In the genomic region with DNA sequence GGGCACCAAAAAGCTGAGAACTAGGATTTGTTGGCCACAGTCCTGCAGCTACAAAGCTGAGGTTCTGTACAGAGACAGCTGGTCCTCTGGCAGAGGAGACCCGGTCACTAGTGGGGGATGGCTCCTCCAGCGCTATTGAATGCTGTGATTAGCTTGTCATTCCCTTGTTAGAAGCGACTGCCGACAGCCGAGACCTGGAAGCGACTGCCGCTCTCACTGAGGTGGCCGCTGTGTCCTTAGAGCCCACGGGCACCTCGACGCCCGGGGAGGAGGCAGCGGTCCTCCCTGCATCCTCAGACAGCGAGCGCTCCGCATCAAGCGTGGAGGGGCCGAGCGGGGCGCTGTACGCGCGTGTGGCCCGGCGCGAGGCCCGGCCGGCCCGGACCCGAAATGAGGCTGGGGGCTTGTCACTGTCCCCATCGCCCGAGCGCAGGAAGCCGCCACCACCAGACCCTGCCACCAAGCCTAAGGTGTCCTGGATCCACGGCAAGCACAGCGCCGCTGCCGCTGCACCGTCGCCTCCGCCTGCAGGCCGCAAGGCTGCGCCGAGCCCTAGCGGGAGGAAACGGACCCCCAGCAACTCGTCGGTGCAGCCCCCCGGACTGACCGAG, we compare ENCODE assay signal across 8 mouse cellular contexts. TPM values are rescaled to one million over a fixed set of nuclear protein-coding genes. Genes with fewer than 3 reads are reported as not detected.
DNase-seq lines count a peak whose midpoint lies in the region; ATAC-seq and TF ChIP-seq lines count a peak whose summit lies in the region.

No protein-coding gene starts in this region.

- H3K36me3 ChIP-seq in forebrain, embryonic 12.5 days (replicated peaks): no peaks in the 10 kb centered on the region
- H3K36me3 ChIP-seq in limb, embryonic 10.5 days: peaks cover 62% of the 10 kb centered on the region
- no peaks in the 10 kb centered on the region for H3K36me3 ChIP-seq in neural tube, embryonic 12.5 days

- ATAC-seq in forebrain, embryonic 12.5 days (ENCODE audit: low FRiP score): peak; percentile 44
- ATAC-seq in neural tube, embryonic 12.5 days (ENCODE audit: low FRiP score, low read depth): peak; percentile 20

- peak overlapping the region; percentile 75 for H3K27ac ChIP-seq in forebrain, embryonic 12.5 days
- H3K27ac ChIP-seq in limb, embryonic 10.5 days: peak overlapping the region; percentile 92
- peak overlapping the region; percentile 47; the same call in 1 of the 2 replicates for H3K27ac ChIP-seq in neural tube, embryonic 12.5 days

- peaks cover 87% of the 10 kb centered on the region for H3K27me3 ChIP-seq in forebrain, embryonic 12.5 days
- H3K27me3 ChIP-seq in limb, embryonic 10.5 days (ENCODE audit: low read depth, poor library complexity, severe bottlenecking): peaks cover 54% of the 10 kb centered on the region
- peaks cover 72% of the 10 kb centered on the region for H3K27me3 ChIP-seq in neural tube, embryonic 12.5 days (replicated peaks)

- H3K4me2 ChIP-seq in forebrain, embryonic 12.5 days: peak overlapping the region; percentile 99
- H3K4me2 ChIP-seq in neural tube, embryonic 12.5 days (replicated peaks): peak overlapping the region; percentile 97

- TF ChIP-seq CTCF in brain, embryonic 14.5 days (IDR thresholded peaks at IDR 0.05; ENCODE audit: borderline replicate concordance, extremely low read depth, insufficient read depth, insufficient read length): no peak

- H3K9ac ChIP-seq in forebrain, embryonic 12.5 days: peak overlapping the region; percentile 89
- peak overlapping the region; percentile 88 for H3K9ac ChIP-seq in neural tube, embryonic 12.5 days

- DNase-seq in left cerebral cortex, postnatal 25 days (ENCODE audit: low spot score in 2 of 2): peak; percentile 28 to 57
- DNase-seq in left cerebral cortex, adult 18-20 months (ENCODE audit: low spot score in 2 of 2): no peak
- DNase-seq in brain, embryonic 14.5 days (ENCODE audit: low read depth): peak; percentile 64
- DNase-seq in limb, embryonic 10.5 days (ENCODE audit: low spot score): peak; percentile 74
- no peak for DNase-seq in urinary bladder, postnatal 36 days (ENCODE audit: low spot score in 2 of 2)
- DNase-seq in adrenal gland, postnatal 10 days: no peak

- peaks cover 63% of the 10 kb centered on the region for H3K4me1 ChIP-seq in forebrain, embryonic 12.5 days
- peaks cover 91% of the 10 kb centered on the region for H3K4me1 ChIP-seq in limb, embryonic 10.5 days
- H3K4me1 ChIP-seq in neural tube, embryonic 12.5 days: peaks cover 61% of the 10 kb centered on the region

- intact Hi-C loops in left cerebral cortex, postnatal 25 days (cut with DNase I): no loop called here

- no peaks in the 10 kb centered on the region for H3K9me3 ChIP-seq in forebrain, embryonic 12.5 days
- H3K9me3 ChIP-seq in limb, embryonic 10.5 days (replicated peaks): no peaks in the 10 kb centered on the region
- no peaks in the 10 kb centered on the region for H3K9me3 ChIP-seq in neural tube, embryonic 12.5 days

- WGBS in forebrain, embryonic 12.5 days: under 1% methylated on average over 50 of the region's 50 CpGs
- 2% methylated on average over 50 of the region's 50 CpGs for WGBS in limb, embryonic 10.5 days
- 4% methylated on average over 50 of the region's 50 CpGs for whole genome bisulfite sequencing in neural tube, embryonic 12.5 days

- TF ChIP-seq POLR2A in brain, embryonic 14.5 days (IDR thresholded peaks at IDR 0.05; ENCODE audit: borderline replicate concordance, extremely low read depth, insufficient read depth, insufficient read length, poor library complexity, severe bottlenecking): no peak

- peak overlapping the region; percentile 66 for H3K4me3 ChIP-seq in forebrain, embryonic 12.5 days (replicated peaks)
- H3K4me3 ChIP-seq in limb, embryonic 10.5 days: peak overlapping the region; percentile 53
- peak overlapping the region; percentile 59 for H3K4me3 ChIP-seq in neural tube, embryonic 12.5 days

RNA-seq across cellular contexts. Expression of gene Scarf2, which starts 9.6 kb away (rescaled TPM):
- total RNA-seq in left cerebral cortex, postnatal 25 days (2021): 1 to 10 TPM; 2.9 to 3.2 TPM
- 1 to 10 TPM; 3.5 to 3.6 TPM for total RNA-seq in left cerebral cortex, adult 18-20 months (2021)
- 11.8 and 15.5 TPM in 2 replicates for polyA plus RNA-seq in brain, embryonic 14.5 days (2012; rRNA removed)
- polyA plus RNA-seq in forebrain, embryonic 12.5 days (2016; fragmentation: Nextera tagmentation; extraction: Ambion mirVana): 5.3 and 7.3 TPM in 2 replicates
- polyA plus RNA-seq in limb, embryonic 10.5 days (2016; fragmentation: Nextera tagmentation; extraction: Ambion mirVana): 16.8 and 24.5 TPM in 2 replicates
- 13.5 and 13.9 TPM in 2 replicates for polyA plus RNA-seq in neural tube, embryonic 12.5 days (2016; fragmentation: Nextera tagmentation; extraction: Ambion mirVana)
- 10 to 100 TPM; 15.0 to 16.7 TPM for total RNA-seq in adrenal gland, postnatal 10 days (2021)

RNA-seq across cellular contexts. Expression of gene B830017H08Rik, which starts 26.2 kb away (rescaled TPM):
- 1 to 10 TPM; 4.7 to 5.4 TPM for total RNA-seq in left cerebral cortex, postnatal 25 days (2021)
- total RNA-seq in left cerebral cortex, adult 18-20 months (2021): 1 to 10 TPM; 2.9 to 3.6 TPM
- 2.3 and 3.7 TPM in 2 replicates for polyA plus RNA-seq in brain, embryonic 14.5 days (2012; rRNA removed)
- not detected in 2 replicates for polyA plus RNA-seq in forebrain, embryonic 12.5 days (2016; fragmentation: Nextera tagmentation; extraction: Ambion mirVana)
- 0.55 and 0.61 TPM in 2 replicates for polyA plus RNA-seq in limb, embryonic 10.5 days (2016; fragmentation: Nextera tagmentation; extraction: Ambion mirVana)
- polyA plus RNA-seq in neural tube, embryonic 12.5 days (2016; fragmentation: Nextera tagmentation; extraction: Ambion mirVana): 1.1 and 1.6 TPM in 2 replicates
- not detected for total RNA-seq in adrenal gland, postnatal 10 days (2021)

RNA-seq across cellular contexts. Expression of gene Car15, which starts 31.5 kb away (rescaled TPM):
- total RNA-seq in left cerebral cortex, postnatal 25 days (2021): 10 to 100 TPM; 12.3 to 13.8 TPM
- total RNA-seq in left cerebral cortex, adult 18-20 months (2021): 1 to 10 TPM; 8.9 to 9.1 TPM
- polyA plus RNA-seq in brain, embryonic 14.5 days (2012; rRNA removed): 16.1 and 18.1 TPM in 2 replicates
- 4.4 and 5.1 TPM in 2 replicates for polyA plus RNA-seq in forebrain, embryonic 12.5 days (2016; fragmentation: Nextera tagmentation; extraction: Ambion mirVana)
- 2.5 and 3.4 TPM in 2 replicates for polyA plus RNA-seq in limb, embryonic 10.5 days (2016; fragmentation: Nextera tagmentation; extraction: Ambion mirVana)
- 3.7 and 4.7 TPM in 2 replicates for polyA plus RNA-seq in neural tube, embryonic 12.5 days (2016; fragmentation: Nextera tagmentation; extraction: Ambion mirVana)
- total RNA-seq in adrenal gland, postnatal 10 days (2021): 1 to 10 TPM; 1.3 to 1.9 TPM

RNA-seq across cellular contexts. Expression of gene Klhl22, which starts 47.3 kb away (rescaled TPM):
- total RNA-seq in left cerebral cortex, postnatal 25 days (2021): 100 to 1,000 TPM in 1 of 2 experiments, 10 to 100 TPM in 1; 87.8 to 101 TPM
- total RNA-seq in left cerebral cortex, adult 18-20 months (2021): 100 to 1,000 TPM in 1 of 2 experiments, 10 to 100 TPM in 1; 96.9 to 103 TPM
- polyA plus RNA-seq in brain, embryonic 14.5 days (2012; rRNA removed): 109 and 116 TPM in 2 replicates
- polyA plus RNA-seq in forebrain, embryonic 12.5 days (2016; fragmentation: Nextera tagmentation; extraction: Ambion mirVana): 49.7 and 50.4 TPM in 2 replicates
- 70.4 and 81.3 TPM in 2 replicates for polyA plus RNA-seq in limb, embryonic 10.5 days (2016; fragmentation: Nextera tagmentation; extraction: Ambion mirVana)
- 63.6 and 66.6 TPM in 2 replicates for polyA plus RNA-seq in neural tube, embryonic 12.5 days (2016; fragmentation: Nextera tagmentation; extraction: Ambion mirVana)
- 10 to 100 TPM; 30.6 to 47.9 TPM for total RNA-seq in adrenal gland, postnatal 10 days (2021)

Comparison
In these comparisons a context has a peak if more than half of its experiments do, and no peak if none do; other contexts are left out.
1. DNase-seq: peak in left cerebral cortex, postnatal 25 days (2 of 2), brain, embryonic 14.5 days (single experiment) and limb, embryonic 10.5 days (single experiment); none in left cerebral cortex, adult 18-20 months (0 of 2), urinary bladder, postnatal 36 days (0 of 2) and adrenal gland, postnatal 10 days (single experiment).
2. Peak in every context shown above with its lines, with median percentiles within 50 percentile points of each other: H3K27ac ChIP-seq and H3K4me3 ChIP-seq.